Comparison of ENCODE assay signal across 12 mouse cellular contexts in the genomic region with DNA sequence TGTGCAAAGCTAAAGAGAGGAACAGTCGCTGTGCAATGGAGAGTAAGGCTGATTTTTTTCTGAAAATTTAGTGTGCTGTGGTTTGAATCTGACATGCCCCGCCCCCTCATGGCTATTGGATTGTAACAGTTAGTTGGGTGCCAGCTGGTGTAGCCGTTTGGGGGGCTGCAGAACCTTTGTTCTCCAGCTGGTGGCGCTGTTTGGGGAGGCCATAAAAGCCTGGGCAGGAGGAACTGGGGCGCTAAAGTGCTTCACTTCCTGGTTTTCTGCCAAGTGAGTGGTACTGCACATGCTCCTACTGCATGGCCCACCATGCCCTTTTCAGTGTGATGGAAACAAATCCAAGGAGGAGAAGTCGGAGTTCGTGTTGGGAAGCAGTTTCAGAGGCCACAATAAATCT. TPM values are rescaled to one million over a fixed set of nuclear protein-coding genes. Genes with fewer than 3 reads are reported as not detected.
DNase-seq lines count a peak whose midpoint lies in the region; ATAC-seq and TF ChIP-seq lines count a peak whose summit lies in the region.
"Had no signal": no experiment of that assay in that cellular context is flagged by ENCODE, and none has a peak within 500 bp of the region (broad histone marks: within the 10 kb centered on the region; RNA-seq: fewer than 3 reads in every experiment).

No protein-coding gene starts in this region.

- WGBS in heart, embryonic 10.5 days: 59% methylated on average over 7 of the region's 7 CpGs
- 58% methylated on average over 7 of the region's 7 CpGs for WGBS in midbrain, embryonic 10.5 days
- 52% methylated on average over 7 of the region's 7 CpGs for WGBS in midbrain, embryonic 15.5 days

- no peaks in the 10 kb centered on the region for H3K9me3 ChIP-seq in heart, embryonic 10.5 days
- H3K9me3 ChIP-seq in midbrain, embryonic 10.5 days (replicated peaks): no peaks in the 10 kb centered on the region
- H3K9me3 ChIP-seq in midbrain, embryonic 15.5 days: no peaks in the 10 kb centered on the region
- H3K9me3 ChIP-seq: hindbrain, embryonic 15.5 days; midbrain, embryonic 12.5 days had no signal

- TF ChIP-seq CTCF in Patski (IDR thresholded peaks at IDR 0.05): peak; percentile 61

- ATAC-seq in midbrain, embryonic 15.5 days (replicated peaks): no peak
- no peak for ATAC-seq in Patski

- CTCF ChIA-PET in Patski (lab: Charles Lee): interaction anchor here (1.5 kb wide), 1 partner anchor 298 kb away, joined by 5 read pairs; the partner anchor contains the start of gene Vim

- no peak overlapping the region for H3K4me3 ChIP-seq in heart, embryonic 10.5 days
- H3K4me3 ChIP-seq in midbrain, embryonic 10.5 days: no peak overlapping the region
- H3K4me3 ChIP-seq in midbrain, embryonic 15.5 days: no peak overlapping the region
- H3K4me3 ChIP-seq: hindbrain, embryonic 15.5 days; midbrain, embryonic 12.5 days had no signal

- DNase-seq in heart, embryonic 10.5 days (ENCODE audit: low spot score): peak; percentile 54
- DNase-seq in heart, adult 8-10 months (ENCODE audit: low spot score): no peak
- DNase-seq in midbrain, embryonic 10.5 days (ENCODE audit: low spot score): peak; percentile 23
- no peak for DNase-seq in Patski (ENCODE audit: low read depth, low spot score)
- DNase-seq in retina, postnatal 1 day: peak; percentile 32
- DNase-seq in layer of hippocampus, adult 11-12 months (ENCODE audit: low spot score): no peak
- DNase-seq in layer of hippocampus, adult 18-20 months (ENCODE audit: low spot score in 2 of 2): no peak
- DNase-seq: gastrocnemius, postnatal 10 days; thymus, adult 2 months had no signal

- H3K36me3 ChIP-seq in heart, embryonic 10.5 days: no peaks in the 10 kb centered on the region
- H3K36me3 ChIP-seq in midbrain, embryonic 10.5 days: no peaks in the 10 kb centered on the region
- H3K36me3 ChIP-seq in midbrain, embryonic 15.5 days (replicated peaks): no peaks in the 10 kb centered on the region
- H3K36me3 ChIP-seq: hindbrain, embryonic 15.5 days; midbrain, embryonic 12.5 days had no signal

- POLR2A ChIA-PET in Patski (lab: Charles Lee): no interaction called here

- in situ Hi-C loops in Patski (cut with MboI; ENCODE audit: low pct_unique_long_range_greater_than_20kb): loop anchor here (10.0 to 25.0 kb wide), 5 partner anchors 579 to 1411 kb away; partner anchors contain the start of gene Hacd1

- no peak overlapping the region for H3K9ac ChIP-seq in midbrain, embryonic 15.5 days
- H3K9ac ChIP-seq: hindbrain, embryonic 15.5 days; midbrain, embryonic 12.5 days had no signal

- peaks cover under 1% of the 10 kb centered on the region; the same call in 1 of the 2 replicates for H3K4me1 ChIP-seq in heart, embryonic 10.5 days
- H3K4me1 ChIP-seq in midbrain, embryonic 10.5 days: peaks cover 7% of the 10 kb centered on the region
- H3K4me1 ChIP-seq in midbrain, embryonic 15.5 days: peaks cover 5% of the 10 kb centered on the region; the same call in 1 of the 2 replicates

- no peaks in the 10 kb centered on the region for H3K27me3 ChIP-seq in heart, embryonic 10.5 days (ENCODE audit: insufficient read depth, poor library complexity, severe bottlenecking)
- no peaks in the 10 kb centered on the region for H3K27me3 ChIP-seq in midbrain, embryonic 10.5 days (ENCODE audit: low read depth, poor library complexity, severe bottlenecking)
- H3K27me3 ChIP-seq in midbrain, embryonic 15.5 days (replicated peaks): no peaks in the 10 kb centered on the region
- no peaks in the 10 kb centered on the region for H3K27me3 ChIP-seq in Patski
- H3K27me3 ChIP-seq: hindbrain, embryonic 15.5 days; midbrain, embryonic 12.5 days had no signal

- no peak overlapping the region for H3K27ac ChIP-seq in heart, embryonic 10.5 days
- H3K27ac ChIP-seq in midbrain, embryonic 10.5 days (replicated peaks): no peak overlapping the region
- H3K27ac ChIP-seq in midbrain, embryonic 15.5 days: no peak overlapping the region
- H3K27ac ChIP-seq: hindbrain, embryonic 15.5 days; midbrain, embryonic 12.5 days had no signal

- no peak overlapping the region for H3K4me2 ChIP-seq in midbrain, embryonic 15.5 days
- H3K4me2 ChIP-seq: hindbrain, embryonic 15.5 days; midbrain, embryonic 12.5 days had no signal

RNA-seq across cellular contexts. Expression of gene Rsu1, which starts 4.7 kb away (rescaled TPM):
- polyA plus RNA-seq in heart, embryonic 10.5 days (2016; fragmentation: Nextera tagmentation; extraction: Ambion mirVana): 130 and 133 TPM in 2 replicates
- 10 to 100 TPM; 41.2 to 46.0 (median 41.6) TPM for total RNA-seq in heart, adult 8-10 months (2022)
- 70.0 and 72.1 TPM in 2 replicates for polyA plus RNA-seq in midbrain, embryonic 10.5 days (2016; fragmentation: Nextera tagmentation; extraction: Ambion mirVana)
- polyA plus RNA-seq in midbrain, embryonic 15.5 days (2015; fragmentation: Nextera tagmentation; extraction: Ambion mirVana): 59.0 and 63.0 TPM in 2 replicates
- 181 TPM for polyA plus RNA-seq in Patski (2021)
- 10 to 100 TPM; 29.1 to 33.6 TPM for total RNA-seq in layer of hippocampus, adult 18-20 months (2021)

Comparison
In these comparisons a context has a peak if more than half of its experiments do, and no peak if none do; other contexts are left out.
1. DNase-seq: peak in heart, embryonic 10.5 days (single experiment), midbrain, embryonic 10.5 days (single experiment) and retina, postnatal 1 day (single experiment); none in heart, adult 8-10 months (single experiment), Patski (single experiment), layer of hippocampus, adult 11-12 months (single experiment) and layer of hippocampus, adult 18-20 months (0 of 2).